Mouse (Mus musculus) right cerebral cortex, adult 2 months (tissue): ENCODE measurements around the gene Tsc22d4.
A peak's percentile ranks its signal among the peaks of the same experiment; 100 is the strongest.
"Not testable (repeated sequence)": the region's sequence is repeated elsewhere in the genome, so short reads cannot be mapped to it uniquely, and the experiment has no call there.

Experiments
- DNase-seq, 2 experiments: peaks; one replicate each; pipeline ENCODE4 v3.0.0; 2021 to 2022; ENCODE audit warnings: low spot score in 2 of 2

The Tsc22d4 gene

DNA sequence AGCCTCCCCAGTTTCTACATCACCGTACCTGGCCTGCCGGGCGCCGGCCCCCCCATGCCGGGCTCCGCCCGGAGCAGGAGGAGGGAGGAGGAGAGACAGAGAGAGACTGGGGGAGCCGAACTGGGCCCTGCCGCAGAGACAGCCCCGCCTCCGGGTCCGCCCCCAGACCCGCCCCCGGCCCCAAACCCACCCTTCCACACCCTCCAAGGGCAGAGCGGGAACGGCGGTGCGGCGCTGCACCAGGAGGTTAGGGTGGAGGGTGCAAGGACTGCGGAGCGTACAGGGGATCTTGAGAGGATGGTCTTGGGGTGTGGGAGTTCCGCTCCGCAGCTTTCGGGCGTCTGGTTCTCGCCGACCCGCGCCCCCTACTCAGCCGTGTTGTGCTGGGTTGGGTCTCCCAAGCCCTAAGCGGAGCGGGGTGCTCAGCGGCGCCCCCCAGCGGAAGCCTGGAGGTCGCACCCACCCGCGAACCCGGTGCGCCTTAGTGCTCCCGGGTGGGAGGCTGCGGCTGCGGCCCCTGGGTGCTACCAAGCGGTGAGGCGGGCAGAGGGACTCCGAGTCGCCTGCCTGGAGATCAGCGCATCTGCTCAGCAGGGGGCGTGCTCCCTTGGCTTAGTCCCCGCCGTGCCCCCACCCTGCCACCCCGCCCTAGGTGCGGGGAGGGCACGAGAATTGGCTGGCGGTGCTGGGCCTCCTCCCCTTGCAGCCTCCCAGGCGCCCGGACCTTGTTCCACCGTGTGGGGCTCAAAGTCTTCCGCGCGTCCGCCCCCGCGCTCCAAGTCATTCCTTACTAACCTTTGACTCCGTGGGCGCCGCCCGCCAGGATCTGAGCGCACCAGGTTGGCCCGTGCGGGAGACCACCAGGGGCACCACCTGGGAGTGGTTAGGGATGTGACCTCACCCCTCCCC lies 4.3 kb upstream of the Tsc22d4 start, which contains the start of gene Nyap1:
TSS of gene Nyap1 (minus strand) at position 585 of the 909 bp plus-strand sequence.
- peak; percentile 75 to 80 for DNase-seq

DNA sequence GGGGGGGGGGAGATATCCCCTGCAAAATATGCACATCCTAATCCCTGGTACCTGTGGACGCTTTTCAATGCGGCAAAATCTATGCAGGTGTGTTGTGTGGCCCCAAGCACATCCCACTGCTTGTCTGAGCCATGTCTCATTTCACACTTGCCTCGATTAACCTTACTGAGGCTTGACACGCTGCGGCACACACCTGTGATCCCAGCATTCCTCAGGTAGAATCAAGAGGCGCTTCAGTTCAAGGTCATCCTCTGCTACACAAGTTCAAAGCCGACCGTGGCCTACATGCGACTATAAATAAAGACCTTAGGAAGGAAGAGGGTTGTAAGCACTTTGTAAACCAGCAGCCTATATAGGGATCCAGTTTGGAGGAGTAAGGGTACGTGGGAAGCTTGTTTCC lies 3.5 kb upstream of the Tsc22d4 start:
- no peak for DNase-seq

DNA sequence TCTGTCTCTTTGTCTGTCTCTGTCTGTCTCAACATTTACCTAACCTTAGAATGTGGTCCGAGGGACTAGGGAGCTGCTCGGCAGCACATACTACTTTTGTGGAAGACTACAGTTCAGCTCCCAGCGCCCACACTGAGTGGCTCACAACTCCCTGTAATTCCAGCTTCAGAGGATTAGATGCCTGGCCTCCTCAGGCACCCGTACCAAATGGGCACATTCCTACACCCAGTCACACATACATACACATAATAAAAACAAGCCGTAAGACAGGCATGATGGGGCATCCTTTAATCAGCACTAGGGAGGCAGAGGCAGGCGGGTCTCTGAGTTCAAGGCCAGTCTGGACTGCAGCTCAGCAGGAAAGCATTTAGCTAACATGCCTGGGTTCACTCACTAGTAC lies 2.7 kb upstream of the Tsc22d4 start:
- DNase-seq: no peak

DNA sequence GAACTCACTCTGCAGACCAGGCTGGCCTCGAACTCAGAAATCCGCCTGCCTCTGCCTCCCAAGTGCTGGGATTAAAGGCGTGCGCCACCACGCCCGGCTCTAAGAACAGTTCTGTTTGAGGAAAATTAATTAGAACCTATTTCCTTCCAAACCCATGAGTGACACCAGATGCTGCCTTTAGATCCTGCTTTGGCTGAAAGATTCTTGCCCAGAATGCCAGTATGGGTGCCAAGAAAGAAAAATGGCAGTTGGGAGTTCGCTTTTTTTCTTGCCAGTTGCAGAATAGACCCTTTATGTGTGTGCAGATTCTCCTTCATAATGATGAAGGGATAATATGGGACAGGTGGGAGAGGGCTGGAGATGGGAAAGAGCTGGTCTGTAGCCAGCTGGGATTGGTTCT lies 1.3 kb upstream of the Tsc22d4 start:
- DNase-seq: no peak

DNA sequence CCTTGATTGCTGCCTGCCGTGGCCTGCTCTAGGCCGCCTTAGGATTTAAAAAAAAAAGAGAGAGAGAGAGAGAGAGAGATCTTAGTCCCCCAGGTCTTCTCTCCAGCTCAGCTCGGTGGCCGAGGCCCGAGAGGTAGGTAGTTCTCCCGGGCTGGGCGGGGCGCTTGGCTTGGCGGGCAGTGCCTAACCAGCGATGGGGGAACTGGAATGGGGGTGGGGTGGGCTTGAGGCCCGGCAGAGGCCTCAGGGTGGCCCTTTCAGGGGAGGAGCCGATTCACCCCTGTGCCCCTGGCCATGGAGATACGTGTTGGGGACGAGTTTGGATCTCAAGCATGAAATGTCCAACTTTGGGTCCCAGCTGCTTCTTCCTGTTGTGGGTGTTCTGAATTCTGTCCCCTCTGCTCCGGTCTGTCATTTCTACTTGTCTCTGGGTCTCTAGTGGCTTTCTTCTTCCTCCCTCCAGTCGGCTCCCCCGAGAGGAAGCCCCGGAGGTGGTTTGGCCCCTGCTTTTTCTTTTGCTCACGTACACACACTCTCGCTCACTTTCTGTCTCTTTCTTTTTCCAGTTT lies 836 bp downstream of the Tsc22d4 start:
- peak in 1 of 2 experiments; percentile 43 for DNase-seq

DNA sequence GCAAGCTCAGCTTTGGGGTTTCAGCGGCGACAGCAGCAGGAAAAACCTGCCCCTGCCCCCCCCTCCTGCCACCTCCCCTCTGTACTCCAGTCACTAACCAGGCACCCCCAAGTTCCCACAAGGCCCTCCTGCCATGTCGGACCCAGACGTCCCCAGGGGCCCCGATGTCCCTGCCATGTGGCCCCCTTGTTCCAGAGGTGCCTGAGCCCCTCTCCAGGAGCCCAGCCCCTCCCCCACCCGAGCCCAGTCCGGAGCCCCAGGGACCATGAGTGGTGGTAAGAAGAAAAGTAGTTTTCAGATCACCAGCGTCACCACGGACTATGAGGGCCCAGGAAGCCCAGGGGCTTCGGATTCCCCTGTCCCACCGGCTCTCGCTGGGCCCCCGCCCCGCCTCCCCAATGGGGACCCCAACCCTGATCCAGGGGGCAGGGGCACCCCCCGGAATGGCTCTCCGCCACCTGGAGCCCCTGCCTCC lies 1.4 kb downstream of the Tsc22d4 start:
- no peak for DNase-seq

DNA sequence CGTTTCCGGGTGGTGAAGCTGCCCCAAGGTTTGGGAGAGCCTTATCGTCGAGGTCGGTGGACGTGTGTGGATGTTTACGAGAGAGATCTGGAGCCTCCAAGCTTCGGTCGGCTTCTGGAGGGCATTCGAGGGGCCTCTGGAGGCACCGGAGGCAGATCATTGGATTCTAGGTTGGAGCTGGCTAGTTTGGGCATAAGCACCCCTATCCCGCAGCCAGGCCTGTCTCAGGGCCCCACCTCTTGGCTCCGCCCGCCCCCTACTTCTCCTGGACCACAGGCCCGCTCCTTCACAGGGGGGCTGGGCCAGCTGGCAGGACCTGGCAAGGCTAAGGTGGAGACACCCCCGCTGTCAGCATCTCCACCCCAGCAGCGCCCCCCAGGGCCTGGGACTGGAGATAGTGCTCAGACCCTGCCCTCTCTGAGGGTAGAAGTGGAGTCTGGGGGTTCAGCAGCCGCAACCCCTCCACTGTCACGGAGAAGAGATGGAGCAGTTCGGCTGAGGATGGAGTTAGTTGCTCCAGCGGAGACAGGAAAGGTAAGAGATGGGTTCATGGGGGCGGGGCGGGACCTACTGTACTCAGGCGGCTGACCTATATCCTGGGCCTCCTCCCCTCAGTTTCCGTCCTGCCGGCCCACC lies 1.9 kb downstream of the Tsc22d4 start:
- DNase-seq: no peak

DNA sequence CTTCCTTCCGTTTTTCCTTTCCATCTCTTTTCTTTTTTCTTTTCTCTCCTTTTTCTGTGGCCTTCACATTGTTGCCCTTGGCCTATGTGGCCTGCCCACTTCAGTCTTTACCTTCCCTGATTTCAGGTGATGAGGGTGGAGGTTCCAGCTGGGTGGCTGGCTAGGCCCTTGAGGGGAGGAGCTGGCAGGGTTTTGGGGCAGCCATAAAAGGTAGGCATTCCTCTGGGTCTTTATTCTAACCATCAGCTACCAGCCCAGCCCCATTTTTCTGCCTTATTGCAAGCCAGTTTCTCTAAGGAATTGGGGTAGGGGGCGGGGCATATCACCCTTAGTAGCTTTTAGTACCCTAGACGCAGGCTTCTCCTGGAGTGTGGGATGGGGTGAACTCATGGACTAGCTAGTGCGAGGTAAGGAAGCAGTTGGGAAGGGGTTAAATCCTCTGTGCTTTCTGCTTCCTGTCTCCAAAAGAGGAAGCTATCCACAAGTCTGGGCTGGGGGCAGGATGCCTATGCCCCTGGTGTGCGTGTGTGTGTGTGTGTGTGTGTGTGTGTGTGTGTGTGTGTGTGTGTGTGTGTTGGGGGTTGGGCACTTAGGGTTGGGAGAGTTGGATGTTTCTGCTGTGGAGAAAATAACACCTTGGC lies 2.7 kb downstream of the Tsc22d4 start:
- DNase-seq: no peak

DNA sequence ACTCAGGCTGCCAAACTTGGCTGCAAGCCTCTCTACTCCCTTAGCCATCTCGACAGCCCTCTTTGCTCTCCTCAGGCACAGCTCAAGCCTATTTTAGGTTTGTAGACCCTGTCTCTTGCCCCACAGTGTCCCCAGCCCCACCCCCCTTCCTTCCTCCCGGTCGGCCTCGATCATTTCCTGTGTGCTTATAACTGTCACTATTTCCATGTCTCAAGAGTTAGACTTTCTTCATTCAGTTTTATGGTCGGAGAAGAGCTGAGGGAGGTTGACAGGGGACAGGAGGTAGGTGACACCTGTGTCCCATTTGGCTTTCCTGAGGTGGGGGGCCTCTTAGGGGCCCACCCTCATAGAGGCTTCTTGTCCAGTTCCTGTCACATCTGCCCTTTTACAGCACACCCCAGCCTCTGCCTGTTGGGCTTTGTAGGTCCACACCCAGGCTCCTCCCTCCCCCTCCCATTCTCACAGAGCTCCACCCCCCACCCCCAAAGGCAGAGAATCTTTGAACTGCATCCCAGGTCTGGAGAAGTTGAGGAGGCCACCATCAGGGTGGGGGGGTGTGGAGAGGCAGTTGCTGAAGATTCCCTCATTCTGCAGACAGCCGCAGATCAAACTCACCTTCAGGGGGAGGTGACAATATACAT lies 3.8 kb downstream of the Tsc22d4 start:
- no peak for DNase-seq

DNA sequence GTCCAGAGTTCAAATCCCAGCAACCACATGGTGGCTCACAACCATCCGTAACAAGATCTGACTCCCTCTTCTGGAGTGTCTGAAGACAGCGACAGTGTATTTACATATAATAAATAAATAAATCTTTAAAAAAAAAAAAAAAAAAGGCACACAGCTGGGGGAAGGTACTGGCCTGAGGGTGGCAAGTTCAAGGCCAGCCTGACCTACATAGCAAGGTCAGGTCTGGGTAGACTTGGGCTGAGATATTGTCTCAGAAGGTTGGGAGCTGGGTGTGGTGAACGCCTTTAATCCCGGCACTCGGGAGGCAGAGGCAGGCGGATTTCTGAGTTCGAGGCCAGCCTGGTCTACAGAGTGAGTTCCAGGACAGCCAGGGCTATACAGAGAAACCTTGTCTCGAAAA lies 4.7 kb downstream of the Tsc22d4 start:
- not testable (repeated sequence) for DNase-seq

DNA sequence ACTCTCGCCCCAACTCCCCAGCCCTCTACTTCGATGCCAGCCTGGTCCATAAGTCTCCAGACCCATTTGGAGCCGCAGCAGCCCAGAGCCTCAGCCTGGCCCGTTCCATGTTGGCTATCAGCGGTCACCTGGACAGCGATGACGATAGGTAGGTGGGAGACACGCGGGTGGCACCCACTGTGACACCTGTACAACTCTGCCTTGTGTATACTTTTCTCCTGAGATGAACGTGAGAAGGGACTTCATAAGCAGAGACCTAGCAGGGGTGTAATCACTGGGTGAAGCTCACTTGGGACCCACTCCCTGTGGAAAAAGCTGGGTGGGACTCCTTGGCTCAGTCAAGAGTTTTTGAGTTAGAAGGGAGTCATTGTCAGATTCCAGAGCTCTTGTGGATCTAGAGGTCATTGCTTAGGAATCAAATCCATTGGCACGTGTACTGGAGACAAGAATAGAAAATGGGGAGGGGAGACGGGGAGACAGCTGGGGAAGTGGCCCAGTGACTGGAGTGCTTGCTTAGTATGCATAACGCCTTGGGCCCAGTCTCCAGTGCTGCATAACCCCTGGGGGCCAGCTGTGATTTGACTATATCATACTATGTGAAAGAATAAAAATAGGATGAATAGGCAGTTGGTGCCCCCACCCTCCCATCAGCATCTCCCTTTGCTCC lies 5.8 kb downstream of the Tsc22d4 start:
- no peak for DNase-seq

DNA sequence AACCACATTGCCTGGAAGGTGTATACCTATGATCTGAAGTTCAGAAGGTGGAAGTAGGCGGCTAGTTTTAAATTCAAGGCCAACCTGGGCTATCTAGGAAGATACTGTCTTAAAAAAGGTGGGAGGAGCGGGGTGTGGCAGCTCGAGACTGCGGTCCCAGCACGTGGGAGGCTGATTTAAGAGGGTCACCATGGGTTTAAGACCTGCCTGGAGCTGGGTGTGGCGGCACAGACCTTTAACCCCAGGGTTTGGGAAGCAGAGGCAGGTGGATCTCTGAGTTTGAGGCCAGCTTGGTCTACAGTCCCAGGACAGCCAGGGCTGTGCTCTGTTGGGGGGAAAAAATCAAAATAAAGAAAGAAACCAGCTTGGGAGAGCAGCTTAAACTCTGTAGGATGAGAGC lies 6.5 kb downstream of the Tsc22d4 start:
- DNase-seq: no peak

DNA sequence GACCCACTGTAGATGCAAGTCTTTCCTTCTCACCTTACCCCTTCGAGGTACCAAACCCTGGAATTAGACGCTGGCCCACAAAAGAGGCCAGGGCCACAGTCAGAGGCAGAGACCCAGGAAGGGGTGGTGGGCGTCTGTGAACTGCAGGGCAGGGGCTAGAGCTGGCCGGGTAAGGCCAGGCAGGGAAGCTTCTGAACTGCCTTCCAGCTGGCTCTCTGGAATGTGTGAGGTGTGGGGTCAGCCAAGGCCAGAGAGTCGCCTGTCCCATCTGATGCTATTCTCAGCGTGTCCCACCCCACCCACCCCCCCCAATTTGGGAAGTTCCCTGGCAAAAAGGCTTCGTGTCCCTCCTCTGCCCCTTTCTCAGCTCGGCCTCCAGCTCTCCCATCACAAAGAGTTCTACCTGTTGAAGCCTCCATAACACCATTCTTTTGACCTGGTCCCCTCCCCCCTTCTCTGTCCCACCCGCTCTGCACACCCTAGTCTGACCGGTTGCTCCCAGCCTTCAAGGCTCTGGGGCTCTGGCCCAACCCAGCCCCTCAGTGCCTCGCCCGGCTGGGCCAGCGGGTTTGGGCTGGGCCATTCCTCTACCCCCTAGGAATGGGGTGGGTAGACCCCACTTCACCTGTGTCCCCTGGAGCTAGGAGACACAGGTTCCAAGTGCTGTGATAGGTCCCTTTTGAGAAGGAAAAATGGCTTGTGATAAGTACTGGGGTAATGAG lies 7.7 kb downstream of the Tsc22d4 start:
- no peak for DNase-seq

DNA sequence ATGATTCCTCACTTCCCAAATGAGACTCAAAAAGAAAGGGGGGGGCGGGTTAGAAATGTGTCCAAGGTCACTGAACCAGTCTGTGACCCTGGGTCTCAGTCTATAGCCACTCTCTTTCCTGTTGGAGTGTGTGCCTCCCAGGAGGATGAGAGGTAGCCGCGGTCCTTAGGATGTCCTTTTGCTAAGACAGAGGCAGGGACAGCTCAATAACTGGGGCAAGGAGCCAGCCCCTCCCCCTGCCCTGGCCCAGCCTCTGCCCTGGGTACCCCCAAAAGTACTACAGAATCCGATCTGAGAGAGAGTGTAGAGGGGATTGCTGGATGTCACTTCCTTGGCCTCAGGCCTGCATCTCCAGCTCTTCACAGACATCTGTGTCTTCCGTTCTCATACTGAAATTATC lies 9.9 kb downstream of the Tsc22d4 start:
- DNase-seq: no peak

DNA sequence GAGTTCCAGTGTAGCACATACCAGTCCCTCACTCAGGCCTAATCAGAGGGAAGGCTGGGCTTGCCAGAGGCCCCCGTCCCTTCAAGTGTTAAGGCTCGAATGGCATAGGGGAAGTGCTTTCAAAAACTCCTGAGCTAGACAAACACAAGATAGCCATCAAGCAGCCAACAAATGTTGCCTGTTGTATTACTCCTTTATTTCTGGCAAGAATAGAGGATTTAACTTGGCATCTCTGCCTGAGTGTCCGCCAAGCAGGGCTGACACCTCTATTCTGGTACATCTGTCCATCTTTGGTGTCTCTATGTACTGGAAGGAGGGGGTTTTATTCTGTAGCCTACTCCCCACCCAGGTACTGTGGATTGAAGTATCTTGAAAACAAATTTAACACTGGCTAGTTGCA lies 10.6 kb downstream of the Tsc22d4 start:
- DNase-seq: no peak

DNA sequence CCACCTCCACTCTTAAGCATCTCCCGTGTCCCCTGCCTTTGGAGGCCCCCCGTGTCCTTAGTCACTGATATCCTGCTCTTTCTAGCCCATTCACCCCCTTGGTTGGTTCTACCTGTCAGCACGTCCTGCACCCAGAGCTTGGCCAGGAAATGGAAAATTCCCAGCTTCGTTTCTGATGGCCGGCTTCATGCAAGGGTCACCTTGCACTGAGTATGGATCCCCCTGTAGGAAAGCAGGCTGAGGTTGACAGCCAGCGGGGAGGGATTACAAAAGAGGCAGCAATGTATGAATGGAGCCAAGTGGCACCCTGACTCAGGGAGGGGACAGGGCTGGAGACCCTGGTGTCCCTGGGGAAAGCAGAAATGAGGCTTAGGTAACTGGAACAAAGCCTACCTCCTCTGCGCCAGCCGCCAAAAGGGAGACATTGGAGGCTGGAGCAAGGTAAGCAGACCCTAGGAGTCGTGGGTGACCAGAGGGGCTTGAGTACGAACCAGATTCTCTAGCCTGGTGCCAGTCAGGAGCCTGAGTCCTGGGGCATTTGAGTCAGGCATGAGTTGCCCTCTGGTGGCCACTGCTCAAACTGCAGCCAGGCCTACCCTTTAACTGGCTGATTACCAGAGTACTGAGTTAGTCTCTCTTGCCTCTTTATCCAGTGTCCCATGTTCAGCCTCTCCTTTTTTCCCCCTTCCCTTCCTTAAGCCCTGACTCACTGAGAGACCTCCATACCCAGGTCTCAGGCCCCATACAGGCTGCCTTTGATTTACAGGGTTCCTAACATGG lies 11.5 kb downstream of the Tsc22d4 start:
- peak; percentile 93 to 94 for DNase-seq

DNA sequence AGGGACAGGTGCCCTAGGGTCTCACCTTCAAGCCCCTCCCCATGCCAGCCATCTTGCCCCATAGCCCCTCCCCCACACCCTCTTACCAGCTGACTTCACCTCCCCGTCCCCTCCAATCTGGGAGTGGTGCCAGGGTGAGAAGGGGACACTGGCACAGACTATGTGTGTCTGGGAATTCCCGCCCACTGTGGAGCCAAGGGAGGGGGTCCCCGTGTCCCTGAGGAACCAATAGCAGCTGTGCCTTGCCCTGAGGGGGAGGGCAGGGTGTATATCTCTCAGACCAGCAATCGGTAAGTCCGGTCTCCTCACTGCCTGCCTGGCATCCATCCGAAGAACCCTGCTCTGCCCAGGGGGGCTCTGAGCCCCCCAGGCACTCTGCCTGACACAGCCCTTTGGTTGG lies 12.4 kb downstream of the Tsc22d4 start:
- DNase-seq: peak; percentile 58 to 74

DNA sequence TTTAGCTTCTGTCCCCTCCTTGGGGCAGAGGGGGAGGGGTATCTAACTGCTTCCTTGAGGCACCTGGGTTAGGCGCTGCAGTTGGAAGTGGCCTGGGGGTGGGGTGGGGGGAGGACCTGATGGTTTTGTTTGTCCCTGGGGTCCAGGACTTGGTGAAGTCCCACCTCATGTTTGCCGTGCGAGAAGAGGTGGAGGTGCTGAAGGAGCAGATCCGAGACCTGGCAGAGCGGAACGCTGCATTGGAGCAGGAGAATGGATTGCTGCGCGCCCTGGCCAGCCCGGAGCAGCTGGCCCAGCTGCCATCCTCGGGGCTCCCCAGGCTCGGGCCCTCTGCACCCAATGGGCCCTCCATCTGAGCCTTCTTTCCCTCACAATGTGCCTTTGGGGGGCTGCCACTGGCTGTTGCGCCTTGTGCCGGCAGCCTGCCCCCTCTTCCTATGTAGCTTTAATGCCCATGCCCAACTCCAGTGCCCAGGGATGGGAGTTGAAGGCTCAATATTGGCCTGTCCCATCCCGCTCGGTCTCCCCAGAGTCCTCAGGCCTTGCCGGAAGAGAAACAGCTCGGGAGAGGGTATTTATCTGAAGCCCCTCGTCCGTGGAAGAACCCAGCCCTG lies 13.5 kb downstream of the Tsc22d4 start:
- DNase-seq: no peak

DNA sequence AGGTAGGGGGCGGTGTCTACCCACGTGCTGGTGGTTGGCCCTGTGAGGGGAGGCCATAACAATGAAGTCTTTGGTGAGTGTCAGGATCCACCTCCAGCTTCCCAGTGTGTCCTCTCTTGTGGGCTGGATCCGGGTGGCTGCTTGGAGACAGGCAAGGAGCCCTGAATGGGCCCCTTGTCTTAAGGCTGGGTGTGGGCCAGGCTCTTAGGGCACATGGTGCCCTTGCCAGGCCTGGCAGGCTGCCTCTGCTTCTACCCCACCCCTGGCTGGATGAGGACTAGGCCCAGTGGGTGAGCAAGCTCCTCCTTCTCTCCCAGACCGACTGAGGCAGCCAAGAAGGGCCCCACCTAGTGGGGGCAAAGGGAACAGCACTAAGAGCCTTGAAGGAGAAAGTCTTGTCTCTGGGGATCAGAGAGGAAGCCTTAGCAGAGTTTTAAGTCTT lies 14.5 kb downstream of the Tsc22d4 start:
- peak; percentile 79 to 87 for DNase-seq
